Mouse (Mus musculus) left cerebral cortex, postnatal 4 days (tissue): ENCODE data around the gene Mmaa. TPM values are rescaled to one million over a fixed set of nuclear protein-coding genes. Genes with fewer than 3 reads are reported as not detected.
A peak's percentile ranks its signal among the peaks of the same experiment; 100 is the strongest.

Source experiments
- DNase-seq: peaks from one replicate; pipeline ENCODE4 v3.0.0-alpha.2; 2022
- intact Hi-C: fragments of 180-260 bp; cut with DNase I; formaldehyde crosslinking; loops from one replicate; pipeline ENCODE4 v1.15.1; 2025
- total RNA-seq, 2 experiments: library from RNA; stranded (reverse); gene quantifications; 2 replicates each; pipeline ENCODE4 v1.2.3; 2021

The Mmaa gene
- total RNA-seq, 2 experiments from 2014 or later: 21.0 to 23.6 TPM

- intact Hi-C loops: no loop called here
- DNase-seq: no peak
These were observed 68.7 kb downstream of the Mmaa start for GRCm38 (mm10) chr8:79226046-79226445.

DNA sequence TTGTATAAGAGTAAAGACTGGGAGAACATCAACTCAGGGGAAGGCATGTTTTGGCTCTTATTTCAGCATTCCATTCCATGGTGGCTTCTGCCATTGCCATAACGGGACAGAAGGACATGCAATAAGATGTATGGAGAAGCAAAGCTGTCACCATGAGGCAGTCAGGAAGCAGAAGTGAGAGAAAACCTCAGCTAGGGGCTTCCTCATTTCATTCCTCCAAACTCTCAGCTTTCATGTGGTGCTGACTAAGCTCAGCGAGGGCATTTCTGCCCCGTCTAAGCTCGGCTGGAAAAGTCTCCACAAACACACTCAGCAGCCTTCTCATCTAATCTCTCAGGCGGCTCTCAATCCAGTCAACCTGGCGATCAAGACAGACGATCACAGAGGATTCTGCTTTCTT lies 69.2 kb downstream of the Mmaa start:
- intact Hi-C loops: no loop called here
- DNase-seq: no peak

GRCm38 (mm10) chr8:79224363-79224762 lies 70.4 kb downstream of the Mmaa start:
- DNase-seq: no peak
- intact Hi-C loops: no loop called here

GRCm38 (mm10) chr8:79222752-79223141 lies 72.0 kb downstream of the Mmaa start:
- peak; percentile 13 for DNase-seq
- intact Hi-C loops: no loop called here

- intact Hi-C loops: no loop called here
- DNase-seq: peak; percentile 57
These were observed 72.5 kb downstream of the Mmaa start for GRCm38 (mm10) chr8:79222106-79222751.

Other genes with a start within 250 kb of the Mmaa start
- gene 1700011L22Rik, start 46.4 kb downstream of the Mmaa start, total RNA-seq: not detected
- gene Smad1, start 104.6 kb upstream of the Mmaa start, total RNA-seq: 10 to 100 TPM; 56.5 to 60.8 TPM